Mouse (Mus musculus): ENCODE data around the gene Slc7a10. TPM values are rescaled to one million over a fixed set of nuclear protein-coding genes. Genes with fewer than 3 reads are reported as not detected.
"Not testable (repeated sequence)": the region's sequence is repeated elsewhere in the genome, so short reads cannot be mapped to it uniquely, and the experiment has no call there.

Gene Slc7a10
- total RNA-seq, 2 experiments from 2014 or later = 55.3 to 55.5 TPM

GRCm38 (mm10) chr7:35234361-35235245 lies 48.4 kb downstream of the Slc7a10 start:
- DNase-seq (ENCODE audit: low spot score in 2 of 2) = peak; percentile 100

- DNase-seq (ENCODE audit: low spot score in 2 of 2) = peak; percentile 52 to 64
Measured at GRCm38 (mm10) chr7:35235308-35235707, 49.1 kb downstream of the Slc7a10 start.

DNA sequence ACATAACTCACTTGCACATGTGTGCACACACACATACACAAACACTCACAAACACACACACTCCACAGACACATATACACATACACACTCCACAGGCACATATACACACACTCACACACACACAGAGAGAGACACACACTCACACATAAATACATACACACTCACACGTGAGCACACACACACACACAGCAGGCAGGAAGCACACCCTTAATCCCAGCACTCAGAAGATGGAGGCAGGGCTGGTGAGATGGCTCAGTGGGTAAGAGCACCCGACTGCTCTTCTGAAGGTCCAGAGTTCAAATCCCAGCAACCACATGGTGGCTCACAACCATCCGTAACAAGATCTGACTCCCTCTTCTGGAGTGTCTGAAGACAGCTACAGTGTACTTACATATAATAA lies 51.8 kb downstream of the Slc7a10 start:
- DNase-seq (ENCODE audit: low spot score in 2 of 2) = not testable (repeated sequence)

Other genes starting within 250 kb of the Slc7a10 start
- 10 to 100 TPM; 25.5 to 27.1 TPM for gene Cebpg, start 129.8 kb upstream of the Slc7a10 start, total RNA-seq (2021)
- gene Cebpa, start 67.1 kb upstream of the Slc7a10 start, total RNA-seq (2021) = 10 to 100 TPM in 1 of 2 experiments, 1 to 10 TPM in 1; 8.8 to 10.1 TPM
- gene Lrp3, start 29.1 kb downstream of the Slc7a10 start, total RNA-seq (2021) = 10 to 100 TPM; 80.4 to 83.8 TPM
- gene Gpatch1, start 132.1 kb downstream of the Slc7a10 start, total RNA-seq (2021) = 10 to 100 TPM; 24.7 to 28.2 TPM
- gene Rhpn2, start 147.8 kb downstream of the Slc7a10 start, total RNA-seq (2021) = 1 to 10 TPM; 2.1 to 2.4 TPM
- 1 to 10 TPM; 7.4 to 8.5 TPM for gene Faap24, start 210.5 kb downstream of the Slc7a10 start, total RNA-seq (2021)
- gene Cep89, start 210.7 kb downstream of the Slc7a10 start, total RNA-seq (2021) = 10 to 100 TPM; 24.5 to 25.7 TPM

All from layer of hippocampus, postnatal 10 days (tissue).